Mouse (Mus musculus) kidney, embryonic 16.5 days (tissue): Measurements from ENCODE around the gene Fabp3. TPM values are rescaled to one million over a fixed set of nuclear protein-coding genes. Genes with fewer than 3 reads are reported as not detected.

ENCODE experiments used
- ATAC-seq: fragments of 200-750 bp; cut with Nextera tagmentation; 2 replicates; pipeline ENCODE4 v1.8.0; 2017; ENCODE audit warnings: moderate TSS enrichment; ENCODE audit not compliant: low FRiP score, low TSS enrichment
- H3K27ac ChIP-seq: fragments of 300-500 bp; sonication (generic); 2 replicates; pipeline ENCODE4 v1.5.1; 2014; ENCODE audit warnings: low read length
- H3K27me3 ChIP-seq: fragments of 300-500 bp; sonication (generic); 2 replicates; pipeline ENCODE4 v1.6.1; 2014; ENCODE audit warnings: low read length, control low read depth, mixed read lengths; ENCODE audit not compliant: insufficient read depth
- H3K36me3 ChIP-seq: fragments of 300-500 bp; sonication (generic); 2 replicates; pipeline ENCODE4 v1.6.1; 2014; ENCODE audit warnings: low read length, control low read depth, mixed read lengths; ENCODE audit not compliant: insufficient read depth
- H3K4me1 ChIP-seq: fragments of 300-500 bp; sonication (generic); 2 replicates; pipeline ENCODE4 v1.6.1; 2014; ENCODE audit warnings: low read length, control low read depth, mixed read lengths; ENCODE audit not compliant: insufficient read depth
- H3K4me2 ChIP-seq: fragments of 300-500 bp; sonication (generic); replicated peaks from 2 replicates; pipeline ENCODE4 v1.6.1; 2014; ENCODE audit warnings: low read depth, low read length
- H3K4me3 ChIP-seq: fragments of 300-500 bp; sonication (generic); 2 replicates; pipeline ENCODE4 v1.5.1; 2014; ENCODE audit warnings: mild to moderate bottlenecking, low read length
- H3K9ac ChIP-seq: fragments of 300-500 bp; sonication (generic); replicated peaks from 2 replicates; pipeline ENCODE4 v1.6.1; 2014; ENCODE audit warnings: low read length
- H3K9me3 ChIP-seq: fragments of 300-500 bp; sonication (generic); 2 replicates; pipeline ENCODE4 v1.6.1; 2016; ENCODE audit warnings: low read length, control low read depth
- WGBS: fragments of 180-500 bp; shearing (Covaris S2); extraction: QIAGEN DNeasy Blood & Tissue Kit; methylation state at CpG from one replicate; pipeline ENCODE4 v1.1.7; 2014; 5-methylcytosine and 5-hydroxymethylcytosine counted together
- polyA plus RNA-seq: library from polyadenylated mRNA; unstranded; fragments of >200 nt; fragmentation: Nextera tagmentation; extraction: Ambion mirVana; gene quantifications from 2 replicates; pipeline ENCODE4 v1.2.1, GENCODE M21; 2015

Fabp3 gene
- polyA plus RNA-seq, 1 experiment from 2014 or later: 161 TPM

DNA sequence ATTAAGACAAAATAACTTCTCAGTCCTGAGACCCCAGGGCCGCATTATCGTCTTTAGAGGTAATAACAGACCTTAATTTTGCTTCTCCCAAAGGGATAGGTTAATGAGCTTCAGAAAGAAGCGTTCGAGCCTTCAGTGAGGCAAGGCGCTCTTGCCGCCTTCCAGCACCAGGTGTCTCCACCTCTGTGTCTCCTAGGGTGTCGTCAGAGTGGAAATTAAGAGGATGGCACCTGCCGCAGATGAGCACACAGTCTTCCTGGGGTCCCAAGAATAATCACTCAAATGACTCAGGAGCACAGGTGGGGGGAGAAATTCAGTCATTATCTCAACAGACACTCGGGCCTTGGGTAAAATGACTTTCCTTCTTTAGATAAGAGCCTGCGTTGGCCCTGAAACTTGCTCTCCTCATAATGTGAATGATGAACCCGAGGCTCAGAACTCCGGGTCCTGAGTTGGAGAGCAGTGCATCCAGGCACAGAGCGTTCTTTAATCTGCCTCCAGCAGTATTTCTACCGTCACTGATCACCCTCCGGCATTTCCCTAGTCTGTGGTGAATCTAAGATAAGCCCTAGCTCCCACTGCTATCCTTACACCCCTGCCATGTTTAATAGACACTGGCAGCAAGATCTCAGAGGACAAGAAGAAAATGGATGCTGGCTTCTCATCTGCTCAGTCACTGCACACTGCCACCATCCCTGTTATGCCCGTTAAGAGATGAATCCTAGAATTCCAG lies 42.5 kb downstream of the Fabp3 start:
- 87% methylated on average over 16 of the region's 16 CpGs for WGBS
- Histone ChIP-seq H3K4me2 (no peak overlapping the region), H3K36me3 (peaks cover 32% of the 10 kb centered on the region), H3K4me1 (no peaks in the 10 kb centered on the region), H3K9me3 (no peaks in the 10 kb centered on the region), H3K27ac (no peak overlapping the region), H3K27me3 (no peaks in the 10 kb centered on the region), H3K9ac (no peak overlapping the region), H3K4me3 (no peak overlapping the region)
- ATAC-seq: no peak

DNA sequence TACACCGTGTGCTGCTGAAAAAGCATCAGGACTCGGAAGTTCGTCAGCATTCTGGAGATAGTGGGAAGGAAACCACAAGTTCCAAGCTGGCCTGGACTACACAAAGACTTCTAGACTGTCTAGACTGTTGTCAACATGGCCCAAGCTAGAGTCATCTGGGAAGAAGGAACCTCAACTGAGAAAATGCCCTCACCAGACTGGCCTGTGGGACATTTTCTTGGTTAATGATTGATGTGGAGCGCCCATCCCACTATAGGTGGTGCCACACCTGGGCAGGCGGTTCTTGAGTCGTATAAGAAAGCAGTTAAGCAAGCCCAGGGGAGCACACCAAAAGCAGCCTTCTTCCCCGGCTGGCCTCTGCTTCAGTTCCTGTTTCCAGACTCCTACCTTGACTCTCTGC lies 44.2 kb downstream of the Fabp3 start:
- no peaks in the 10 kb centered on the region for H3K27me3 ChIP-seq
- H3K4me1 ChIP-seq: no peaks in the 10 kb centered on the region
- H3K4me3 ChIP-seq: no peak overlapping the region
- H3K9me3 ChIP-seq: no peaks in the 10 kb centered on the region
- H3K36me3 ChIP-seq: peaks cover 40% of the 10 kb centered on the region
- no peak overlapping the region for H3K27ac ChIP-seq
- H3K9ac ChIP-seq: no peak overlapping the region
- 75% methylated on average over 7 of the region's 7 CpGs for WGBS
- no peak overlapping the region for H3K4me2 ChIP-seq
- no peak for ATAC-seq

DNA sequence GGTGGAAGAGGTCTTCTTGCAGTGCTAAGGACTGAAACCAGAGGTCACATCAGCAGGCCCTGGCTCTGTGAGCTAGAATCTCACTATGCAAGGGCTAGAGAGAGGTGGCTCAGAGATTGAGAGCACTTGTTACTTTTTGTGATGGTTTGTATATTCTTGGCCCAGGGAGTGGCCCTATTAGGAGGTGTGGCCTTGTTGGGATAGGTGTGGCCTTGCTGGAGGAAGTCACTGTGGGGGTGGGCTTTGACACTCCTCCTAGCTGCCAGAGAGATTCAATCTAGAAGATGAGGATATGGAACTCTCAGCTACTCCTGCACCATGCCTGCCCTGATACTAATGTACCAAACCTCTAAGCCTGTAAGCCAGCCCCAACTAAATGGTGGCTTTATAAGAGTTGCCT lies 49.6 kb downstream of the Fabp3 start:
- Histone ChIP-seq H3K27ac (no peak overlapping the region), H3K36me3 (peaks cover 20% of the 10 kb centered on the region; the same call in 1 of the 2 replicates), H3K4me3 (no peak overlapping the region), H3K4me1 (peaks cover 20% of the 10 kb centered on the region), H3K27me3 (no peaks in the 10 kb centered on the region), H3K9ac (no peak overlapping the region), H3K4me2 (no peak overlapping the region), H3K9me3 (no peaks in the 10 kb centered on the region)
- ATAC-seq: no peak

DNA sequence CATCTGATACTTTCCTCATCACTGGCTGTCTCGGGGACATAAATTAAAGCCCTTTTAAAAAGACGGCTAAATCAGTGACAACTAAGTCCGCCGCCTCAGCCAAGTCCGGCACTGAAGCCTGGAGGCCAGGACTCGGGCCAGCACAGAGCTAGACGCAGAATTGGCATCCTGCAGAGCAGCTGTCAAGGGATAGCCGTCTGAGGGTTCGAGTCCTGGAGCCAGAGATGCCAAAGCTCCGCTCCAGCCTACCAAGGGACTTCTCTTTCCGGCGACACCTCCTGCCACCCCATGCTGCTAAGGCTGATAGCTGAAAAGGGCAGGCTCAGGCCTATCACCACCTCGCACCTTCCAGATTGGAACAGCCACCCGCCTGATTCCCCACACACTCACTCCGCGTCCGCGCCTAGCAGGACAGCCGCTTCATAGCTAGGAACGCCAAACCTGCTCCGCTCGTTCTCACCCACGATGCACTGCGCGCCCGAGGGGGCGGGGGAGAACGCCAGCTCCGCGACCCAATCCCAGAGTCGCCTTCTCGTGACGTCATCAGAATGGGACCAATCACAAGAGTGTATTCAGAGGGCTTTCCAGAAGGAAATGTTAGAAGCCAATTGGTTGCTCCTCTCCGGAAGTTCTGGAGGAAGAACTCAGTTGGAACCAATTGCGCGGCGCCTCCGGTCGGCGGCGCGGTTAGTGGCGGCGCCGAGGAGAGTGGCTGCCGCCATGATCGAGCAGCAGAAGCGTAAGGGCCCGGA lies 51.3 kb downstream of the Fabp3 start, which contains the start of the genes Zcchc17 and Snrnp40:
TSS of gene Zcchc17 (minus strand) at position 458 of the 752 bp plus-strand sequence.
TSS of gene Snrnp40 (plus strand) at position 647 of the 752 bp plus-strand sequence.
- peak; percentile 99 for ATAC-seq
- H3K36me3 ChIP-seq: peaks cover 23% of the 10 kb centered on the region
- peaks cover 20% of the 10 kb centered on the region for H3K4me1 ChIP-seq
- peak within 1 kb of the TSS; percentile 89 for H3K4me2 ChIP-seq
- no peaks in the 10 kb centered on the region for H3K9me3 ChIP-seq
- H3K27ac ChIP-seq: peak within 1 kb of the TSS; percentile 59
- H3K27me3 ChIP-seq: no peaks in the 10 kb centered on the region
- peak within 1 kb of the TSS; percentile 82 for H3K9ac ChIP-seq
- under 1% methylated on average over 49 of the region's 49 CpGs for WGBS
- H3K4me3 ChIP-seq: peak within 1 kb of the TSS; percentile 75

DNA sequence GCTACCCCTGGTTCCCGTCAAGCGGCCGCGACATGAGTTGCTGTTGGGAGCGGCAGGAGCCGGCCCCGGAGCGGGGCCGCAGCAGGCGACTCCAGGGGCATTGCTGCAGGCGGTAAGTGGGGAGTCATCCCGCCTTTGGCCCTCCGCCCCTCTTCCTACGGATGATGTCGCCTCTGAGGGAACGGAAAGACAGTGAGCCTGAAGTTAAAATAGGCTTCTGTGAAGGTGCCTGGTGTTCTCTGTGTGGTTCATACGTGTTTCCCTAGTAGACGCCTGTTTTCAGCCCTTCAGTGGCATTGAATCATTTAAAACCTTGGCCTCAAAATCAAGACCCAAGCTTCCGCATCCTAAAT lies 51.8 kb downstream of the Fabp3 start:
- Histone ChIP-seq H3K4me1 (peaks cover 20% of the 10 kb centered on the region), H3K4me3 (peak overlapping the region; percentile 75), H3K9me3 (no peaks in the 10 kb centered on the region), H3K27me3 (no peaks in the 10 kb centered on the region), H3K9ac (peak overlapping the region; percentile 82), H3K36me3 (peaks cover 29% of the 10 kb centered on the region), H3K27ac (peak overlapping the region; percentile 59), H3K4me2 (peak overlapping the region; percentile 89)
- under 1% methylated on average over 19 of the region's 19 CpGs for WGBS
- no peak for ATAC-seq

Other genes starting within 250 kb of the Fabp3 start
- 85.5 and 90.9 TPM in 2 replicates for gene Pef1, start 206.0 kb upstream of the Fabp3 start, polyA plus RNA-seq
- 0.19 and 0.31 TPM in 2 replicates for gene Hcrtr1, start 169.2 kb upstream of the Fabp3 start, polyA plus RNA-seq
- gene Tinagl1, start 133.5 kb upstream of the Fabp3 start, polyA plus RNA-seq: 71.2 and 93.4 TPM in 2 replicates
- 1.2 and 2.6 TPM in 2 replicates for gene Gm853, start 86.2 kb upstream of the Fabp3 start, polyA plus RNA-seq
- gene Serinc2, start 29.4 kb upstream of the Fabp3 start, polyA plus RNA-seq: 58.6 and 65.0 TPM in 2 replicates
- 0.57 TPM in 1 of 2 replicates, not detected in the other for gene Gm10570, start 79 bp downstream of the Fabp3 start, polyA plus RNA-seq
- gene Zcchc17, start 51.3 kb downstream of the Fabp3 start, polyA plus RNA-seq: 63.3 and 64.0 TPM in 2 replicates
- gene Snrnp40, start 51.5 kb downstream of the Fabp3 start, polyA plus RNA-seq: 158 and 165 TPM in 2 replicates